In the genomic region with DNA sequence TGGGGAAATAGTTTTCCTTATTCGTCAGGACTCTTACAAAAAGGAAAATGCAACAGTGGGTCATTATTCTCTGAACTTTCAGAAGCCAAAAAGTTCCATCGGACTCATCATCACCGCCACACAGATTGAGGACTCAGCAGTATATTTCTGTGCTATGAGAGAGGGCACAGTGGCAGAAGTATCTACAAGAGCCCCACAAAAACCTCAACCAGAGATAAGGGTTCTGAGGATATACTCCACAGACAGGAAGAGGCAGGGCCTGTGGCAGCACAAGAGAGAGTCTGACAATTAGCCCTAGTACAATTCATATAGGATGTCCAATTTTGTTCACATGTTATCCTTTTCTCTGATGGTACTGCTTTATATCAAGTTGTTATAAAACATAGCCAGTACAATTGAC, we compare ENCODE assay signal across 7 mouse cellular contexts.
DNase-seq lines count a peak whose midpoint lies in the region; ATAC-seq lines count a peak whose summit lies in the region.

No protein-coding gene starts in this region.

- ATAC-seq in activated CD4-positive, CD25-positive, alpha-beta regulatory T cell, adult 4 months = peak; percentile 64
- peak; percentile 26; the same call in 1 of the 2 replicates for ATAC-seq in granulocyte monocyte progenitor cell, adult 5-6 weeks (replicated peaks; ENCODE audit: poor library complexity, severe bottlenecking)
- ATAC-seq in megakaryocyte, adult 5-6 weeks (ENCODE audit: poor library complexity, severe bottlenecking) = peak; percentile 48; the same call in 1 of the 2 replicates
- ATAC-seq in megakaryocyte-erythroid progenitor cell, adult 5-6 weeks (replicated peaks; ENCODE audit: low FRiP score, low TSS enrichment, poor library complexity, severe bottlenecking) = peak; percentile 79

- DNase-seq in 416B (ENCODE audit: low read depth) = peak; percentile 62
- peak; percentile 36 for DNase-seq in CD4-positive, CD25-positive, alpha-beta regulatory T cell, adult 2 months (ENCODE audit: low read depth, low spot score)
- DNase-seq in induced T-regulatory cell, adult 2 months (ENCODE audit: low read depth) = peak; percentile 39

Comparison
In these comparisons a context has a peak if more than half of its experiments do, and no peak if none do; other contexts are left out.
1. Peak in every context shown above with its lines: DNase-seq and ATAC-seq.
2. ATAC-seq: peak in every context shown above with its lines; median percentile 79 in megakaryocyte-erythroid progenitor cell, adult 5-6 weeks; 64 in activated CD4-positive, CD25-positive, alpha-beta regulatory T cell, adult 4 months; 48 in megakaryocyte, adult 5-6 weeks; 26 in granulocyte monocyte progenitor cell, adult 5-6 weeks.